10 mouse cellular contexts compared by ENCODE assay signal in genomic region chr2:77176413-77176812, GRCm38 (mm10). TPM values are rescaled to one million over a fixed set of nuclear protein-coding genes. Genes with fewer than 3 reads are reported as not detected.
DNase-seq lines count a peak whose midpoint lies in the region; ATAC-seq and TF ChIP-seq lines count a peak whose summit lies in the region.
"Had no signal": no experiment of that assay in that cellular context is flagged by ENCODE, and none has a peak within 500 bp of the region (broad histone marks: within the 10 kb centered on the region; RNA-seq: fewer than 3 reads in every experiment).

No protein-coding gene starts in this region.

- no peak for TF ChIP-seq CTCF in lung, embryonic 14.5 days (IDR thresholded peaks at IDR 0.05; ENCODE audit: low read depth)
- TF ChIP-seq CTCF in thymus, adult 2 months (IDR thresholded peaks at IDR 0.05; ENCODE audit: borderline replicate concordance, control insufficient read depth, extremely low read depth, insufficient read depth, low read length, poor library complexity) = no peak

- 23% methylated on average over 10 of the region's 10 CpGs for WGBS in lung, embryonic 14.5 days
- 4% methylated on average over 10 of the region's 10 CpGs for WGBS in thymus, adult 2 months

- H3K36me3 ChIP-seq in lung, embryonic 14.5 days (ENCODE audit: insufficient read depth) = no peaks in the 10 kb centered on the region
- H3K36me3 ChIP-seq in thymus, adult 2 months (ENCODE audit: control insufficient read depth, insufficient read depth, low read length) = no peaks in the 10 kb centered on the region

- peak overlapping the region; percentile 29 for H3K4me2 ChIP-seq in lung, embryonic 14.5 days
- H3K4me2 ChIP-seq: embryonic facial prominence, embryonic 15.5 days had no signal

- 0 out of 2 replicates have a peak overlapping the region, but pooled peaks have one; percentile 2 for H3K27ac ChIP-seq in lung, embryonic 14.5 days (ENCODE audit: low read depth)
- peak overlapping the region; percentile 77; the same call in 1 of the 2 replicates for H3K27ac ChIP-seq in thymus, adult 2 months (ENCODE audit: control insufficient read depth, insufficient read depth, low read length)
- H3K27ac ChIP-seq: embryonic facial prominence, embryonic 15.5 days had no signal

- H3K27me3 ChIP-seq in lung, embryonic 14.5 days (ENCODE audit: insufficient read depth, low read length) = no peaks in the 10 kb centered on the region
- H3K27me3 ChIP-seq in thymus, adult 2 months (ENCODE audit: control insufficient read depth, insufficient read depth, low read length) = no peaks in the 10 kb centered on the region
- H3K27me3 ChIP-seq: embryonic facial prominence, embryonic 15.5 days had no signal

- ATAC-seq in lung, embryonic 14.5 days (ENCODE audit: insufficient read depth) = peak; percentile 45; the same call in 1 of the 2 replicates
- ATAC-seq in inflammation-experienced regulatory T-cells, adult 6 months = peak; percentile 35

- no peak for TF ChIP-seq POLR2A in thymus, adult 2 months (IDR thresholded peaks at IDR 0.05; ENCODE audit: control insufficient read depth, extremely low read depth, insufficient read depth, low read length, poor library complexity)

- no peaks in the 10 kb centered on the region for H3K9me3 ChIP-seq in lung, embryonic 14.5 days (ENCODE audit: low read depth, low read length)
- H3K9me3 ChIP-seq: embryonic facial prominence, embryonic 15.5 days had no signal

- no peak overlapping the region for H3K4me3 ChIP-seq in lung, embryonic 14.5 days (ENCODE audit: low read depth, low read length)
- H3K4me3 ChIP-seq in thymus, adult 2 months (ENCODE audit: control insufficient read depth, insufficient read depth, low read length) = peak overlapping the region; percentile 32
- H3K4me3 ChIP-seq: embryonic facial prominence, embryonic 15.5 days; myocyte had no signal

- peaks cover 8% of the 10 kb centered on the region; the same call in 1 of the 2 replicates for H3K4me1 ChIP-seq in lung, embryonic 14.5 days (ENCODE audit: insufficient read depth)
- H3K4me1 ChIP-seq in thymus, adult 2 months (replicated peaks; ENCODE audit: control insufficient read depth, insufficient read depth, low read length) = peaks cover 18% of the 10 kb centered on the region

- peak; percentile 41 for DNase-seq in lung, embryonic 14.5 days
- no peak for DNase-seq in lung, postnatal 10 days
- DNase-seq in c-Kit-positive CD71-positive TER-119-negative erythroid progenitor cells, embryonic 14.5 days (ENCODE audit: low read depth) = peak; percentile 70
- peak; percentile 37 for DNase-seq in thymus, adult 2 months
- DNase-seq in MN1 (ENCODE audit: low spot score) = no peak
- no peak for DNase-seq in cerebellum, postnatal 14 days
- DNase-seq in cerebellum, adult 11-12 months = no peak

- H3K9ac ChIP-seq in lung, embryonic 14.5 days = no peak overlapping the region
- H3K9ac ChIP-seq: embryonic facial prominence, embryonic 15.5 days had no signal

RNA-seq across cellular contexts. Expression of gene Ccdc141, which starts 6.0 kb away (rescaled TPM):
- polyA plus RNA-seq in lung, embryonic 14.5 days (2014; fragmentation: Nextera tagmentation; extraction: Ambion mirVana) = 8.4 and 15.0 TPM in 2 replicates
- polyA plus RNA-seq in inflammation-experienced regulatory T-cells, adult 6 months (2017; shearing (Covaris generic)) = 1 to 10 TPM; 1.1 to 2.9 (median 1.1) TPM
- polyA plus RNA-seq in thymus, adult 2 months (2012; rRNA removed) = 1.5 and 3.8 TPM in 2 replicates

Comparison
In these comparisons a context has a peak if more than half of its experiments do, and no peak if none do; other contexts are left out.
1. DNase-seq: peak in lung, embryonic 14.5 days (single experiment), c-Kit-positive CD71-positive TER-119-negative erythroid progenitor cells, embryonic 14.5 days (single experiment) and thymus, adult 2 months (single experiment); none in lung, postnatal 10 days (single experiment), MN1 (single experiment), cerebellum, postnatal 14 days (0 of 2) and cerebellum, adult 11-12 months (single experiment).